Mouse (Mus musculus) liver, postnatal 0 days (tissue): Measurements from ENCODE around the gene Cog3. TPM values are rescaled to one million over a fixed set of nuclear protein-coding genes. Genes with fewer than 3 reads are reported as not detected.
A peak's percentile ranks its signal among the peaks of the same experiment; 100 is the strongest.

Experiments
- ATAC-seq: fragments of 200-750 bp; cut with Nextera tagmentation; 2 replicates; pipeline ENCODE4 v1.8.0; 2017; ENCODE audit warnings: mild to moderate bottlenecking, moderate library complexity
- DNase-seq: peaks from one replicate; pipeline ENCODE4 v3.0.0-alpha.2; 2016
- H3K27ac ChIP-seq: fragments of 300-500 bp; sonication (generic); 2 replicates; pipeline ENCODE4 v1.5.1; 2014; ENCODE audit warnings: antibody characterized with exemption, moderate library complexity, mild to moderate bottlenecking, low read depth
- H3K27me3 ChIP-seq: fragments of 300-500 bp; sonication (generic); 2 replicates; pipeline ENCODE4 v1.6.1; 2014; ENCODE audit warnings: low read length, control low read depth, mixed read lengths; ENCODE audit not compliant: insufficient read depth
- H3K36me3 ChIP-seq: fragments of 300-500 bp; sonication (generic); replicated peaks from 2 replicates; pipeline ENCODE4 v1.6.1; 2014; ENCODE audit warnings: mild to moderate bottlenecking, control low read depth, low read length, moderate library complexity, mixed read lengths; ENCODE audit not compliant: insufficient read depth
- H3K4me1 ChIP-seq: fragments of 300-500 bp; sonication (generic); 2 replicates; pipeline ENCODE4 v1.6.1; 2014; ENCODE audit warnings: antibody characterized with exemption, mild to moderate bottlenecking, control low read depth; ENCODE audit not compliant: insufficient read depth
- H3K4me2 ChIP-seq: fragments of 300-500 bp; sonication (generic); 2 replicates; pipeline ENCODE4 v1.6.1; 2014; ENCODE audit warnings: low read depth, mild to moderate bottlenecking, low read length, moderate library complexity, mixed read lengths
- H3K4me3 ChIP-seq: fragments of 300-500 bp; sonication (generic); 2 replicates; pipeline ENCODE4 v1.5.1; 2014; ENCODE audit warnings: low read depth, low read length
- H3K9ac ChIP-seq: fragments of 300-500 bp; sonication (generic); replicated peaks from 2 replicates; pipeline ENCODE4 v1.6.1; 2014; ENCODE audit warnings: mild to moderate bottlenecking, moderate library complexity
- H3K9me3 ChIP-seq: fragments of 300-500 bp; sonication (generic); 2 replicates; pipeline ENCODE4 v1.6.1; 2016; ENCODE audit warnings: mild to moderate bottlenecking, control low read depth, low read length, mixed read lengths
- CTCF ChIP-seq: sonication (generic); IDR thresholded peaks from 2 replicates; pipeline ENCODE4 v1.5.1; 2016; ENCODE audit warnings: antibody characterized with exemption, low read depth
- EP300 ChIP-seq: IDR thresholded peaks from 2 replicates; pipeline ENCODE4 v1.6.1; 2016; ENCODE audit warnings: antibody characterized with exemption, low read depth, mild to moderate bottlenecking
- WGBS: fragments of 180-500 bp; shearing (Covaris S2); extraction: QIAGEN DNeasy Blood & Tissue Kit; methylation state at CpG from one replicate; pipeline ENCODE4 v1.1.7; 2014; ENCODE audit not compliant: insufficient replicate concordance; 5-methylcytosine and 5-hydroxymethylcytosine counted together
- polyA plus RNA-seq: library from polyadenylated mRNA; unstranded; fragments of >200 nt; fragmentation: Nextera tagmentation; extraction: Ambion mirVana; gene quantifications from 2 replicates; pipeline ENCODE4 v1.2.1, GENCODE M21; 2015

Cog3 gene
- polyA plus RNA-seq, 1 experiment from 2014 or later, result 4.7 TPM

GRCm38 (mm10) chr14:75728111-75728510 is 26.2 kb downstream of the Cog3 start:
- no peak overlapping the region for H3K27ac ChIP-seq
- no peaks in the 10 kb centered on the region for H3K4me1 ChIP-seq
- no peak overlapping the region for H3K9ac ChIP-seq
- WGBS, result 89% methylated on average over 5 of the region's 5 CpGs
- no peak overlapping the region for H3K4me3 ChIP-seq
- no peaks in the 10 kb centered on the region for H3K27me3 ChIP-seq
- TF ChIP-seq EP300 (no peak), CTCF (no peak)
- peaks cover 67% of the 10 kb centered on the region for H3K36me3 ChIP-seq
- DNase-seq (no peak), ATAC-seq (no peak)
- H3K9me3 ChIP-seq, result no peaks in the 10 kb centered on the region
- H3K4me2 ChIP-seq, result no peak overlapping the region

- no peaks in the 10 kb centered on the region for H3K4me1 ChIP-seq
- H3K36me3 ChIP-seq, result peaks cover 66% of the 10 kb centered on the region
- H3K4me3 ChIP-seq, result no peak overlapping the region
- DNase-seq (no peak), ATAC-seq (no peak)
- TF ChIP-seq CTCF (peak; percentile 54), EP300 (no peak)
- H3K27me3 ChIP-seq, result no peaks in the 10 kb centered on the region
- 61% methylated on average over 4 of the region's 4 CpGs for WGBS
- H3K27ac ChIP-seq, result no peak overlapping the region
- H3K9ac ChIP-seq, result no peak overlapping the region
- H3K9me3 ChIP-seq, result no peaks in the 10 kb centered on the region
- no peak overlapping the region for H3K4me2 ChIP-seq
Measured at GRCm38 (mm10) chr14:75727046-75727445, 27.3 kb downstream of the Cog3 start.

GRCm38 (mm10) chr14:75722816-75723215 is 31.5 kb downstream of the Cog3 start:
- DNase-seq, result no peak
- Histone ChIP-seq H3K4me1 (no peaks in the 10 kb centered on the region), H3K4me2 (no peak overlapping the region), H3K4me3 (no peak overlapping the region), H3K9me3 (no peaks in the 10 kb centered on the region), H3K27me3 (no peaks in the 10 kb centered on the region), H3K9ac (no peak overlapping the region), H3K36me3 (peaks cover 68% of the 10 kb centered on the region), H3K27ac (no peak overlapping the region)
- ATAC-seq, result no peak
- TF ChIP-seq EP300, result no peak
- no peak for TF ChIP-seq CTCF
- WGBS, result 89% methylated on average over 2 of the region's 2 CpGs

- ATAC-seq, result peak; percentile 47
- Histone ChIP-seq H3K9ac (no peak overlapping the region), H3K36me3 (peaks cover 65% of the 10 kb centered on the region), H3K27ac (no peak overlapping the region), H3K4me3 (no peak overlapping the region), H3K4me1 (no peaks in the 10 kb centered on the region), H3K27me3 (no peaks in the 10 kb centered on the region), H3K4me2 (no peak overlapping the region), H3K9me3 (no peaks in the 10 kb centered on the region)
- TF ChIP-seq EP300 (no peak), CTCF (peak; percentile 91)
- 46% methylated on average over 12 of the region's 12 CpGs for WGBS
- peak; percentile 40 for DNase-seq
Measured at GRCm38 (mm10) chr14:75721977-75722563, 32.2 kb downstream of the Cog3 start.

- Histone ChIP-seq H3K27me3 (no peaks in the 10 kb centered on the region), H3K27ac (no peak overlapping the region), H3K36me3 (peaks cover 79% of the 10 kb centered on the region), H3K4me3 (no peak overlapping the region), H3K4me2 (no peak overlapping the region), H3K4me1 (no peaks in the 10 kb centered on the region), H3K9ac (no peak overlapping the region), H3K9me3 (no peaks in the 10 kb centered on the region)
- ATAC-seq (no peak), DNase-seq (no peak)
- TF ChIP-seq CTCF (no peak), EP300 (no peak)
- WGBS, result 94% methylated on average over 5 of the region's 5 CpGs
Measured at GRCm38 (mm10) chr14:75720121-75720520, 34.2 kb downstream of the Cog3 start.

GRCm38 (mm10) chr14:75716410-75716809 is 37.9 kb downstream of the Cog3 start:
- H3K9me3 ChIP-seq, result no peaks in the 10 kb centered on the region
- 92% methylated on average over 4 of the region's 4 CpGs for WGBS
- ATAC-seq (no peak), DNase-seq (no peak)
- H3K9ac ChIP-seq, result no peak overlapping the region
- H3K4me1 ChIP-seq, result no peaks in the 10 kb centered on the region
- H3K4me3 ChIP-seq, result no peak overlapping the region
- no peak for TF ChIP-seq EP300
- no peak for TF ChIP-seq CTCF
- H3K4me2 ChIP-seq, result no peak overlapping the region
- no peaks in the 10 kb centered on the region for H3K27me3 ChIP-seq
- no peak overlapping the region for H3K27ac ChIP-seq
- H3K36me3 ChIP-seq, result peaks cover 82% of the 10 kb centered on the region

- H3K27ac ChIP-seq, result no peak overlapping the region
- no peak overlapping the region for H3K4me3 ChIP-seq
- H3K36me3 ChIP-seq, result peaks cover 77% of the 10 kb centered on the region
- H3K4me1 ChIP-seq, result no peaks in the 10 kb centered on the region
- DNase-seq (no peak), ATAC-seq (no peak)
- no peaks in the 10 kb centered on the region for H3K27me3 ChIP-seq
- H3K9ac ChIP-seq, result no peak overlapping the region
- H3K4me2 ChIP-seq, result no peak overlapping the region
- no peaks in the 10 kb centered on the region for H3K9me3 ChIP-seq
- WGBS, result 84% methylated on average over 4 of the region's 4 CpGs
- TF ChIP-seq EP300 (no peak), CTCF (peak; percentile 37)
Measured at GRCm38 (mm10) chr14:75713661-75714060, 40.7 kb downstream of the Cog3 start.
